Mouse (Mus musculus): ENCODE results near the gene Spout1.

DNA sequence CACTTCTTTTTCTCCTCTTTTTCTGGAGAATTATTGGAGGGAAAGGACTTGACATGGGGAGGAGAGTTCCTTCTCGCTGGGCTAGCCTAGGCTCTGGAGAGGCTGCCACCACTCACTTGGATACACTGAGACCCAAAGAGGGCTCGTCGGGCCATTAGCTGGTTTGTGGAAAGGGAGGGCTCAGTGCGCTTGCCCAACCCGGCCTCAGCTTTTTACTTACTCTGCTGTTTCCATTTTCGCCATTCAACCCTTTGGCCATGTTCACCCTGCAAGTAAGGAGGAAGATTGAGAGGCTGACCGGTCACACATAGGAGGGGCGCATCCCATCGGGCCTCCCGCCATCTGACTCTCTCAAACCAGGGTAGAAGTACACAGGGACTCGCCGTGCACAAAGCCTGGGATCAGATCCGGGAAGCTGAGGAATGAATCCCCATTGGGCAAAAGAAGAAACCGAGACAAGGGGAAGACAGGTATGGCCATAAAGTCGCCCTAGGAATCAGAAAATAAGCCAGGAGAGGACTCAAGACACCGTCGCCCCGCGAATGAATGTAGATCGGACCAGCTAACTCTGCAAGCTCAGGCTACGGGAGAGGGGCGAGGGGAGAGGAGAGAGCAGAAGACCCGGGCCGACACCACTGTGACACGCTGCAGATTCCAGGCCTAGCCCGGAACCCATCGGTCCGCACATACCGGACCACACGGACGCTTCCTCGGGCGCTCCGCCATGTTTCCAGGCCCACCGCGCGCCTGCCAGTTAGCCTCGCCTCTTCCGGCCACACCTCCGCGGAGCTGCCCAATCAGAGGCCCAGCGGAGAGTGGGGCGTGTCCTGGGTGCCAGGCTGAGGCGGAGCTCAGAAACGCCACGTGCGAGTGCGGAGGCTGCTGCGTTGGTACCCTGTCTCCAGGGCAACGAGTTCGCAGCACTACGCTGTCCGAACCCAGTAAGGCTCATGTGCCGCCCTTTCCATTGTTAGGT lies at the start of gene Spout1:
- TF ChIP-seq CTCF (IDR thresholded peaks at IDR 0.05), result no peak
- no peak for TF ChIP-seq EP300 (IDR thresholded peaks at IDR 0.05)

Measured in lung, postnatal 0 days (tissue).